Mouse (Mus musculus) bone marrow macrophage, adult 2 months (primary cell): ENCODE measurements at regions not wholly inside any gene's neighbourhood (a gene's known extent, or its start where the extent isn't known, plus 50 kb on each side); places are given as distances from the start of the nearest gene placed in this dataset.

Experiments
- H3K27ac ChIP-seq: 2 replicates; pipeline ENCODE4 v1.5.1; 2012; ENCODE audit warnings: low read depth, low read length; ENCODE audit not compliant: insufficient read depth
- H3K4me1 ChIP-seq: 2 replicates; pipeline ENCODE4 v1.6.1; 2012; ENCODE audit warnings: low read length; ENCODE audit not compliant: control insufficient read depth, insufficient read depth
- H3K4me3 ChIP-seq: 2 replicates; pipeline ENCODE4 v1.5.1; 2012; ENCODE audit warnings: mild to moderate bottlenecking, low read length, moderate library complexity; ENCODE audit not compliant: insufficient read depth
- CTCF ChIP-seq: IDR thresholded peaks from 2 replicates; pipeline ENCODE4 v1.5.1; 2012; ENCODE audit warnings: low read depth, mild to moderate bottlenecking, low read length, moderate library complexity
- POLR2A ChIP-seq: IDR thresholded peaks from 2 replicates; pipeline ENCODE4 v1.6.1; 2012; ENCODE audit warnings: mild to moderate bottlenecking, low read depth, low read length, borderline replicate concordance

- Histone ChIP-seq H3K27ac (no peak overlapping the region), H3K4me3 (no peak overlapping the region), H3K4me1 (no peaks in the 10 kb centered on the region)
- no peak for TF ChIP-seq CTCF
- TF ChIP-seq POLR2A: no peak
These were observed 197.8 kb downstream of the Gm9195 start for GRCm38 (mm10) chr14:72293677-72294387.

- TF ChIP-seq CTCF (no peak), POLR2A (no peak)
- H3K4me1 ChIP-seq: no peaks in the 10 kb centered on the region
- no peak overlapping the region for H3K27ac ChIP-seq
- no peak overlapping the region for H3K4me3 ChIP-seq
These were observed 198.9 kb downstream of the Gm9195 start for GRCm38 (mm10) chr14:72292656-72293299.

GRCm38 (mm10) chr14:72277309-72277708 lies 214.3 kb downstream of the Gm9195 start:
- Histone ChIP-seq H3K4me1 (no peaks in the 10 kb centered on the region), H3K27ac (no peak overlapping the region), H3K4me3 (no peak overlapping the region)
- no peak for TF ChIP-seq CTCF
- TF ChIP-seq POLR2A: no peak

GRCm38 (mm10) chr14:72259255-72259654 lies 232.4 kb downstream of the Gm9195 start:
- H3K4me1 ChIP-seq: no peaks in the 10 kb centered on the region
- TF ChIP-seq CTCF (no peak), POLR2A (no peak)
- no peak overlapping the region for H3K27ac ChIP-seq
- H3K4me3 ChIP-seq: no peak overlapping the region

GRCm38 (mm10) chr14:72241872-72242271 lies 249.8 kb downstream of the Gm9195 start:
- Histone ChIP-seq H3K27ac (no peak overlapping the region), H3K4me3 (no peak overlapping the region), H3K4me1 (no peaks in the 10 kb centered on the region)
- TF ChIP-seq CTCF (no peak), POLR2A (no peak)

GRCm38 (mm10) chr14:72240272-72240671 lies 251.4 kb downstream of the Gm9195 start:
- TF ChIP-seq POLR2A (no peak), CTCF (no peak)
- Histone ChIP-seq H3K4me3 (no peak overlapping the region), H3K4me1 (no peaks in the 10 kb centered on the region), H3K27ac (no peak overlapping the region)

- TF ChIP-seq CTCF: no peak
- TF ChIP-seq POLR2A: no peak
- Histone ChIP-seq H3K4me3 (no peak overlapping the region), H3K27ac (no peak overlapping the region), H3K4me1 (no peaks in the 10 kb centered on the region)
These were observed 253.3 kb downstream of the Gm9195 start for GRCm38 (mm10) chr14:72238344-72238743.

GRCm38 (mm10) chr14:72234234-72235075 lies 257.2 kb downstream of the Gm9195 start:
- no peak for TF ChIP-seq POLR2A
- TF ChIP-seq CTCF: no peak
- Histone ChIP-seq H3K4me3 (no peak overlapping the region), H3K4me1 (no peaks in the 10 kb centered on the region), H3K27ac (no peak overlapping the region)

- Histone ChIP-seq H3K4me1 (no peaks in the 10 kb centered on the region), H3K27ac (no peak overlapping the region), H3K4me3 (no peak overlapping the region)
- TF ChIP-seq CTCF (no peak), POLR2A (no peak)
These were observed 263.8 kb downstream of the Gm9195 start for GRCm38 (mm10) chr14:72227853-72228252.
